Mouse (Mus musculus): Measurements from ENCODE around the gene Olfr1198. TPM values are rescaled to one million over a fixed set of nuclear protein-coding genes. Genes with fewer than 3 reads are reported as not detected.

Gene Olfr1198
- polyA plus RNA-seq (2012; rRNA removed), result not detected in 2 replicates

GRCm38 (mm10) chr2:88751270-88751669 lies at the start of gene Olfr1198:
TSS of gene Olfr1198 (minus strand) at chr2:88751370.

GRCm38 (mm10) chr2:88792736-88793135 lies 41.6 kb upstream of the Olfr1198 start, which contains the start of gene Olfr1201:
TSS of gene Olfr1201 (plus strand) at chr2:88793036.

GRCm38 (mm10) chr2:88770388-88770787 lies 19.2 kb upstream of the Olfr1198 start, which contains the start of gene Olfr1200:
TSS of gene Olfr1200 (minus strand) at chr2:88770488.

GRCm38 (mm10) chr2:88760369-88760768 lies 9.2 kb upstream of the Olfr1198 start, which contains the start of gene Olfr1199:
TSS of gene Olfr1199 (minus strand) at chr2:88760469.

GRCm38 (mm10) chr2:88732266-88732665 lies 18.9 kb downstream of the Olfr1198 start, which contains the start of gene Olfr1197:
TSS of gene Olfr1197 (minus strand) at chr2:88732366.

GRCm38 (mm10) chr2:88704497-88704896 lies 46.7 kb downstream of the Olfr1198 start, which contains the start of gene Olfr1196:
TSS of gene Olfr1196 (minus strand) at chr2:88704597.

Other genes starting within 250 kb of the Olfr1198 start
- not detected in 2 replicates for gene Olfr1186, start 232.8 kb downstream of the Olfr1198 start, polyA plus RNA-seq (2012; rRNA removed)
- gene Olfr1188, start 194.4 kb downstream of the Olfr1198 start, polyA plus RNA-seq (2012; rRNA removed), result not detected in 2 replicates
- gene Olfr1189, start 164.9 kb downstream of the Olfr1198 start, polyA plus RNA-seq (2012; rRNA removed), result not detected in 2 replicates
- not detected in 2 replicates for gene Olfr1191-ps1, start 110.8 kb downstream of the Olfr1198 start, polyA plus RNA-seq (2012; rRNA removed)
- gene Olfr1192-ps1, start 102.9 kb downstream of the Olfr1198 start, polyA plus RNA-seq (2012; rRNA removed), result not detected in 2 replicates
- not detected in 2 replicates for gene Olfr1193, start 75.7 kb downstream of the Olfr1198 start, polyA plus RNA-seq (2012; rRNA removed)
- gene Olfr1195, start 62.2 kb downstream of the Olfr1198 start, polyA plus RNA-seq (2012; rRNA removed), result not detected in 2 replicates
- not detected in 2 replicates for gene Olfr1196, start 46.8 kb downstream of the Olfr1198 start, polyA plus RNA-seq (2012; rRNA removed)
- not detected in 2 replicates for gene Olfr1197, start 19.0 kb downstream of the Olfr1198 start, polyA plus RNA-seq (2012; rRNA removed)
- not detected in 2 replicates for gene Olfr1199, start 9.1 kb upstream of the Olfr1198 start, polyA plus RNA-seq (2012; rRNA removed)
- not detected in 2 replicates for gene Olfr1200, start 19.1 kb upstream of the Olfr1198 start, polyA plus RNA-seq (2012; rRNA removed)
- not detected in 2 replicates for gene Olfr1201, start 41.7 kb upstream of the Olfr1198 start, polyA plus RNA-seq (2012; rRNA removed)
- gene Olfr1202, start 63.1 kb upstream of the Olfr1198 start, polyA plus RNA-seq (2012; rRNA removed), result not detected in 2 replicates
- not detected in 2 replicates for gene Olfr1205, start 78.4 kb upstream of the Olfr1198 start, polyA plus RNA-seq (2012; rRNA removed)
- not detected in 2 replicates for gene Olfr1204, start 97.9 kb upstream of the Olfr1198 start, polyA plus RNA-seq (2012; rRNA removed)
- not detected in 2 replicates for gene Olfr1206, start 111.9 kb upstream of the Olfr1198 start, polyA plus RNA-seq (2012; rRNA removed)
- gene Olfr1208, start 150.9 kb upstream of the Olfr1198 start, polyA plus RNA-seq (2012; rRNA removed), result not detected in 2 replicates
- not detected in 2 replicates for gene Olfr1209, start 163.8 kb upstream of the Olfr1198 start, polyA plus RNA-seq (2012; rRNA removed)
- not detected in 2 replicates for gene Olfr1211, start 186.7 kb upstream of the Olfr1198 start, polyA plus RNA-seq (2012; rRNA removed)
- gene Olfr1212, start 202.6 kb upstream of the Olfr1198 start, polyA plus RNA-seq (2012; rRNA removed), result not detected in 2 replicates
- gene Gm13762, start 228.9 kb upstream of the Olfr1198 start, polyA plus RNA-seq (2012; rRNA removed), result not detected in 2 replicates
- gene Olfr1214, start 241.3 kb upstream of the Olfr1198 start, polyA plus RNA-seq (2012; rRNA removed), result not detected in 2 replicates

All from ovary, adult 2 months (tissue).